Mouse (Mus musculus): ENCODE results near the gene Anp32b.

Anp32b gene

DNA sequence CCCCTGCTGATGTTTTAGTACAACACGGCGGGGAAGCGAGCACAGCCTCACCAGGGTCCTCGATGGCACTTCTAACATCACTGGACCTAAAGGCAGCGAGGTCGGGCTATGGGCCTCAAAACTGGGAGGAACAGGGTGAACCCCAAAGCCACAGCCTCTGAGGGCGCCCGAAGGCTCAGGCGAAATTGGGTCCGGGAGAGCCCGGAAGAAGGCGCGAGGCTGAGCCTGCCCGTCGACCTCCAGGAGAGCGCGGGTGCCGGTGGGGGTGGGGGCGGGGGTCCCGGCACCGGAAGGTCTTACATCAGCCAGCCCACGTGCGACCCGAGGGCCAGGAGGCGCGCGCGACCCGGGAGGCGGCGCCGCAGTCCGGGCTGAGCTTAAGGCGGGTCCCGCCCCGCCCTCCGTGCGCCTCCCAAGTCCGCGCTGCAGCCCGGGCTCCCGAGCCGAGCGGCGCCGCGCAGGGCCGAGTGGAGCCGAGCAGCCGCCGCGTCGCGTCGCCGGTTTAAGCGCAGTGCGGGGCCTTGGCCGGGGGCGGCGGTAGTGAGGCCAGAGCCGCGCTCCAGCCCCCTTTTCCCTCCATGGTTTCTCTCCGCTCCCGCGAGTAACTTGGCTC is at the start of gene Anp32b:
Anp32b (plus strand) TSS at position 384 of the 613 bp plus-strand sequence.
- peak; percentile 86 for DNase-seq

DNA sequence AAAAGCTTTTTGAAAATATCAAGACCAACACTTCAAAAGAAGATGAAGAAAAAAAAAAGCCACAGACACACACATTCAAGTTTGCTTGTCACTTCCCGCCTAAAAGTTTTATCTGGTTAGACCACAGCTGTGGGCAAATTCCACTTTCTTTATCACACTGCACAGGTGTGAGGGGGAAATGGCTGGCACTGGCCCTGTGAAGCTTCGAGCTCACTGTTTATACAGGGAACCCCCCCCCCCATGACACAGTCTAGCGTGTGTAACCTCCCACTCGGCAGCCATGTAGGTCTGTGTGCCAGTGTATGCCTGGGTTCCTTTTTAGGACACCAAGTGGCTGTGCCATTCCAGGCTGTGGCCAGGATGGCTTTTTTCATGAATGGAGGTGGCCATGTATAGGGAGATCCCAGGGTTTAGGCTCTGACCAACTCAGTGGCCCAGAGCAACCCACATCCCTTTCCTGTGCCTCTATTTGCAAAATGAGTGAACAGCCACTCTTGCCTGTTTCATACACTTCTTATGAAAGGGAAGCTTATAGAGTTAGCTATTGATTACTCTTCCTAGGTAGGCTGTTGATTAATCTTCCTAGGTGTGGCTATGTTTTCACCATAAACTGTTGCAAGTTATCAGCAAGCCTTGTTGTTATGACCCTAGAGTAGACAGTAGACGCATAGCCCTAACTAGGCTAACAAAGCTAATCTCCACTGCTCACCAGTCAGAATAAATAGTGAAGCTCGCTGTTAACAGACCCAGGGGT is 46.5 kb upstream of the Anp32b start:
- DNase-seq = peak; percentile 55 to 73

- no peak for DNase-seq
Observed at GRCm38 (mm10) chr4:46406966-46407703, 43.6 kb upstream of the Anp32b start.

- DNase-seq = no peak
Observed at GRCm38 (mm10) chr4:46410677-46411076, 40.0 kb upstream of the Anp32b start.

GRCm38 (mm10) chr4:46411489-46411888 is 39.2 kb upstream of the Anp32b start:
- peak; percentile 24 to 67 for DNase-seq

GRCm38 (mm10) chr4:46412113-46412512 is 38.6 kb upstream of the Anp32b start:
- DNase-seq = no peak

DNA sequence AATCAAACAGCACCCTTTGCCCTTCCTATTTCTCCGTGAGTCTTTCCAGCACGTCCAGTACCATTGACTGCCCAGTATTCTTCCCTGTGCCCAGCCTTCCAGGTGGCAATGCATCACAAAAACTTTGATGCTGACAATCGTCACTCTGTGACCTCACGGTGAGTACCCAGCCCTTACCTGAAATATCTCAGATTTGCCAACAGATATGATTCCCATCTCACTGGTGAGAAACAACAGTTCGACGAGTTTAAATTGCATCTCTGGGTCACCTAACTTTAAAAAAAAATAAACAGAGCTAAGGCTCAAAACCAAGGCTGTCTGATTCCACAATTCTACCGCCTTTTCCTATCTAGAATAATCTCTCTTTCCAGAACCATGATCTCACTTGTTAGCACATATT is 37.3 kb upstream of the Anp32b start, which contains the start of gene Hemgn:
Hemgn (minus strand) TSS at position 101 of the 400 bp plus-strand sequence.
- DNase-seq = no peak

DNA sequence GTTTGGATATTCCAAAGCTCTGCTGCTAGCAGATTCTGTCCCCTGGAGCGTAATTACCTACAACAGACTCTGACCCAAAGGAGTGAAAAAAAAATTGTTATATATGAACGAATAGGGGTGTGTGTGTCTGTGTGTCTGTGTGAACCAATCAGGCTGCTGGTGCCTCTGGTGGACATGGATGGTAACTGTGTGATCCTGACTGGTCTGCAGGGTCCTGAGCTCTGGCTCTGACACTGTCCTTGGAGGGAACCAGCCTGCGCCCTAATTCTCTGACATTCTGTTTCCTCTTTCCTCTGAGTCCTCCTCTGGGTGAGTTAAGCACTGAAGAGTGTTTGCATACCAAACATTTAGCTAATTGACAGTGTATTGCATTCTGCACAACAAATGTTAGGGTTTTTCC is 33.2 kb upstream of the Anp32b start:
- no peak for DNase-seq

DNA sequence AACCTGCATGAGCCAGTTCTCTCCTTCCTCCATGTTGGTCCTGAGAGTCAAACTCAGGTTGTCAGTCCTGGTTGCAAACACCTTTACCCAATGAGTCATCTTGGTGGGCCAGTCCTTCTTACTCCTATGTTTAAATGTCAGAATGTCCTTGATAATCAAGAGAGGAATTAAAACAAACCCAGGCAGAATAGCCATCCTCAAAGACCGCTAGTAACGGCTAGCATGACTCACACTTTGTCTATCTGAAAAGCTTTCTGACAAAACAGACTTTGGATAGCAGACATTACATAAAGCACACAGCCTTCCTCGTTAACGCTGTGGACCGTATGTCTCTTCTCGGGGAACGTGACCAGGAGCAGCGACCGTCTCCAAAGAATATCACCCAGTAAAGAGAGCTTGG is 31.9 kb upstream of the Anp32b start:
- DNase-seq = no peak

DNA sequence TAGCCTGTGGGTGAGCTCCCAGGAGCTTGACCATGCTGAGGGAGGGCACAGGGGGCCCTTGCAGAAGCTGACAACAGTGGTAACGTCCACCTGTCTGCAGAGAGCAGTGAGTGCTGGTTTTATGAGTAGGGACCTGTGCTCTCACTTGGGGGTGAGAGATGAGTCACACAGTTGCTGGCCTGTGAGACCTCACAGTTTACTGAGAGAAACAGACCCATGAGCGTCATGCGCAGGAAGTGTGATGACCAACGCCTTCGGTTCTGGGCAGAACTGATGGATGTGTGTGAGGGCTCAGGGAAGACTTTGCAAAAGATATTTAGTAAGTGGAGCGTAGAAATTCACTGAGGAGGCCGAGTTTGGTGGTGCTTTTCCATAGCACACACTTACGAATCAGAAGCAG is 28.1 kb upstream of the Anp32b start:
- no peak for DNase-seq

- no peak for DNase-seq
Observed at GRCm38 (mm10) chr4:46428903-46429499, 21.7 kb upstream of the Anp32b start.

DNA sequence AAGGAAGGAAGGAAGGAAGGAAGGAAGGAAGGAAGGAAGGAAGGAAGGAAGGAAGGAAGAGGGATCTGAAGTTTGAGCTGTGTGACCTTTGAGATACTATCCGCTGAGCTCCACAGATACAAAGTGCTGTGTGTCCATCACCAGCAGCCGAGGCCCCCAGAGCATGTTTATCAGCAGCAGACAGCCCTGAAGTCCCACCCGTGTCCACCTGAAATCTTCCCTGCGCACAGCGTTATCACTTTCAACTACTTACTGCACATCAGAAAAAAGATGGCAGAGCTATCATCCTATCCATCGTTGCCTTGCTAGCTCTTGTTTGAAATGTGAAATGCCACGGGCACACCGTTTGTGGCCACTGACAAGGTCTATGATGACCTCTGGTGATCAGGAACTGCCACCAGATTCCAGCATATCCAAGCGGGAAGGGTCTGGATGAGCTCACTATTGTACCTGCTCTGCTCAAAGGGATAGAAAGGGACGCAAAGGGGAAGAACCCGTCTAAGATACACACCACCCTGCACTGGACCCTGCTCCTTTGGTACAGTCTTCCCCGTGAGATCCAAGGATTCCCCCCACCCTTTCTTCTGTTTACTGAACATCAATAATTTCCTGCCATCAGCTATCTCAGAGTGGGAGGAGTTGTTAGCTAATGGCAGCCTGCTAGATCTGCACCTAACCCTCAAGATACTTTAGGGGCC is 18.2 kb upstream of the Anp32b start:
- DNase-seq = no peak

DNA sequence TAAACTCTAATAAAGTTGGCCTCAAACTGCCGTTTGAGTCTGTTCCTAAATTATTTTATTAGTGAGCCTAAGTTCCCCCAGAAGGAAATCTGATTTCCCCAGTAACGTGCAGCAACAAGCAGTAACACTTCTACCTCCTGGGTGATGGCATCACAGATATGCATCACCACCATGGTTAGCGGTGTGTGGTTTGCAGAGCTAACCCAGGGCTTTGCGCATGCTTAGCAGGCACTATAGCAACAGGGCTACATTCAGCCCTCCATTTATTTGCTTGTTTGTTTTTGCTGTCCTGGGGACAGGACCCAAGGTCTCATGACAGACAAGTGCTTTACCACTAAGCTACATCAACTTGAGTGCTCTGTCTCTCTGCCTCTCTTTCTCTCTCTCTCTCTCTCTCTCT is 8.2 kb upstream of the Anp32b start:
- no peak for DNase-seq

DNA sequence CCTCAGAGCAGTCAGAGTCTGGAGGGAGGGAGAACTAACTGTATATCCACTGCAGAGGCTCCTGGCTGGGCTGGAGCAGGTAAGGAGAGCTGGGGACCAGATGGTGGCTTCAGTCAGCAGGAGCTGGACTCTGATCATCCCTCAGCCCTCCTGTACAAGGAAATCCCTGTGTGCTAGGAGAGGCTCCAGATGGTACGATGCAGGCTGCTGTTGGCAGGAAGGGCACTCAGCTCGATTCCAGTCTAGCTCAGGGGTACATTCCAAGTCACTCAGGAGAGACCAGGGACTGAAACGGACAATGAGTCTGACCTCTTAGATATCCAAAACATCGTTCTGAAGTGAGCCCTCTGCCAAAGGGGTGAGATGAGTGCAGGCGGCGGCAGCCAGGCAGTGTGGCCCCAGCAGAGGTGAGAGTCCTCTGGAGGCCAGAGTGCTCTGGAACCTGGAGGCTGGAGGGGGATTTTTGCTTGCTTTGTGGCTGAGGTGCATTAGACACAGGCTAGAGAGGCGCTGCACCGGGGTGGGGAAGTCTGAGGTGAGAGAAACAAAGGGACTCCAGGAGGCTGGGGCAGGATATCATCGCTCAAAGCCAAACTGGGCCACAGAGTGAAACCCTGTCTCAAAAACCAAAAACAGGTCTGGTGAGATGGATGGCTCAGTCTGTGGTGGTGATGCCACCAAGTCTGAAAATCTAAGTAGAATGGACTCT is 5.3 kb upstream of the Anp32b start:
- no peak for DNase-seq

- DNase-seq = no peak
Observed at GRCm38 (mm10) chr4:46447461-46447860, 3.2 kb upstream of the Anp32b start.

GRCm38 (mm10) chr4:46448886-46449285 is 1.8 kb upstream of the Anp32b start:
- peak in 1 of 2 experiments; percentile 44 for DNase-seq

GRCm38 (mm10) chr4:46450020-46450518 is 633 bp upstream of the Anp32b start:
- DNase-seq = no peak

DNA sequence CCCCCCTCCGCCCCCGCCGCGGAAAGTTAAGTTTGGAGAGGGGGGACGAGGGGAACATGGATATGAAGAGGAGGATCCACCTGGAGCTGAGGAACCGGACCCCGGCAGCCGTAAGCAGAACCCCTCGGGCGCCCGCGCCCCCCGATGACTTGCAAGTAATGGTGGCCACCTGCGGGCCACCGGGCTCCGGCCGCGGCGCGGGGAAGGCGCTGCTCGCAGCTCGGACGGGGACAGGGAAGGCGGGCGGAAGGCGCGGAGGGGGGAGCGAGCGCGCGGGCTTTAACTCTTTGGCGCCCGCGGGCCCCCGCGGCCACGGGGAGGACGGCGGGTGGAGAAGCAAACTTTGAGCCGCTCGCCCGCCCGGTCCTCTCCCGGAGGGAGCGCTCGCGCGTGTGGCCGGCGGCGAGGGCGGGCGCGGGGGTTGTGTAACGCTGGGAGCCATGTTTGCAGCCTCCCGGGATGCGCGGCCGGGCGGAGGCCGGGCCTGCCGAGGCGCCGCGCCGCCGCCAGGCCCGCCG is 597 bp downstream of the Anp32b start:
- peak; percentile 64 to 73 for DNase-seq

- DNase-seq = peak; percentile 48 to 61
Observed at GRCm38 (mm10) chr4:46451758-46452480, 1.2 kb downstream of the Anp32b start.

GRCm38 (mm10) chr4:46452481-46452850 is 1.8 kb downstream of the Anp32b start:
- DNase-seq = peak; percentile 36 to 64
